Mouse (Mus musculus): ENCODE measurements around the gene Btbd17. TPM values are rescaled to one million over a fixed set of nuclear protein-coding genes. Genes with fewer than 3 reads are reported as not detected.

Btbd17 gene
- polyA plus RNA-seq, 1 experiment from 2014 or later, result 19.4 TPM

- WGBS, result 15% methylated on average over 30 of the region's 30 CpGs
- Histone ChIP-seq H3K9ac (replicated peaks; ENCODE audit: low read depth, low read length) (peak overlapping the region; percentile 42), H3K4me2 (ENCODE audit: low read length) (peak overlapping the region; percentile 43), H3K4me1 (replicated peaks; ENCODE audit: control insufficient read depth, insufficient read depth, low read length) (peaks cover 39% of the 10 kb centered on the region), H3K27me3 (replicated peaks; ENCODE audit: control insufficient read depth, insufficient read depth, low read length) (peaks cover 13% of the 10 kb centered on the region; the same call in 1 of the 2 replicates), H3K27ac (ENCODE audit: low read length) (no peak overlapping the region), H3K9me3 (ENCODE audit: control insufficient read depth, low read length) (no peaks in the 10 kb centered on the region), H3K4me3 (replicated peaks; ENCODE audit: low read length) (peak overlapping the region; percentile 16), H3K36me3 (ENCODE audit: control insufficient read depth, insufficient read depth) (no peaks in the 10 kb centered on the region)
- peak; percentile 48 for ATAC-seq
These were observed 6.6 kb downstream of the Btbd17 start for GRCm38 (mm10) chr11:114789061-114789714.

GRCm38 (mm10) chr11:114787611-114788010 is 8.1 kb downstream of the Btbd17 start:
- no peak overlapping the region for H3K9ac ChIP-seq (replicated peaks; ENCODE audit: low read depth, low read length)
- H3K9me3 ChIP-seq (ENCODE audit: control insufficient read depth, low read length), result no peaks in the 10 kb centered on the region
- no peak overlapping the region for H3K4me2 ChIP-seq (ENCODE audit: low read length)
- no peaks in the 10 kb centered on the region for H3K36me3 ChIP-seq (ENCODE audit: control insufficient read depth, insufficient read depth)
- ATAC-seq, result no peak
- 77% methylated on average over 3 of the region's 3 CpGs for WGBS
- no peak overlapping the region for H3K4me3 ChIP-seq (replicated peaks; ENCODE audit: low read length)
- H3K27me3 ChIP-seq (replicated peaks; ENCODE audit: control insufficient read depth, insufficient read depth, low read length), result peaks cover 13% of the 10 kb centered on the region; the same call in 1 of the 2 replicates
- no peak overlapping the region for H3K27ac ChIP-seq (ENCODE audit: low read length)
- H3K4me1 ChIP-seq (replicated peaks; ENCODE audit: control insufficient read depth, insufficient read depth, low read length), result peaks cover 25% of the 10 kb centered on the region

- H3K4me2 ChIP-seq (ENCODE audit: low read length), result peak overlapping the region; percentile 64
- peak; percentile 86 for ATAC-seq
- peak overlapping the region; percentile 57 for H3K9ac ChIP-seq (replicated peaks; ENCODE audit: low read depth, low read length)
- 1% methylated on average over 43 of the region's 43 CpGs for WGBS
- peaks cover 13% of the 10 kb centered on the region; the same call in 1 of the 2 replicates for H3K27me3 ChIP-seq (replicated peaks; ENCODE audit: control insufficient read depth, insufficient read depth, low read length)
- H3K4me3 ChIP-seq (replicated peaks; ENCODE audit: low read length), result peak overlapping the region; percentile 39
- H3K27ac ChIP-seq (ENCODE audit: low read length), result no peak overlapping the region
- no peaks in the 10 kb centered on the region for H3K9me3 ChIP-seq (ENCODE audit: control insufficient read depth, low read length)
- peaks cover 15% of the 10 kb centered on the region for H3K4me1 ChIP-seq (replicated peaks; ENCODE audit: control insufficient read depth, insufficient read depth, low read length)
- H3K36me3 ChIP-seq (ENCODE audit: control insufficient read depth, insufficient read depth), result no peaks in the 10 kb centered on the region
These were observed 9.4 kb downstream of the Btbd17 start for GRCm38 (mm10) chr11:114786326-114786725.

DNA sequence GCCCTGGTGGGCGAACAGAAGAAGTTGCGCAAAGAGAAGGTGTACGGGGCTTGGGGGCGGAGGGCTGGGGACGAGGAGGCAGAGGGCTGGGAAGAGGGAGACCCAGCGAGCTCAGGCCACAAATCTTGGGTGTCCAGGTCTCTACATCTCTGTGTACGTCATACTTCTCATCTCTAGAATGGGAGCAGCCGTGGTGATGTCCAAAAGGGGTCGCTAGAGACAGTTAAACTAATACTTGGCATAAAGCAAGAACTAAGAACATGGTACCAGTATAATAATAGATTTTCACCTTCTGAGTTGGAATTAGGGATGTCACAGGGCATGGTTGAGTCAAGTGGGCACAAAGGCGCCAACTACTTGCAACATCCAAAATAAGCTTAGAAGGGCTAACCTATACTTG is 9.9 kb downstream of the Btbd17 start:
- H3K9me3 ChIP-seq (ENCODE audit: control insufficient read depth, low read length), result no peaks in the 10 kb centered on the region
- 55% methylated on average over 10 of the region's 10 CpGs for WGBS
- no peak overlapping the region for H3K27ac ChIP-seq (ENCODE audit: low read length)
- peaks cover 13% of the 10 kb centered on the region; the same call in 1 of the 2 replicates for H3K27me3 ChIP-seq (replicated peaks; ENCODE audit: control insufficient read depth, insufficient read depth, low read length)
- H3K4me1 ChIP-seq (replicated peaks; ENCODE audit: control insufficient read depth, insufficient read depth, low read length), result peaks cover 11% of the 10 kb centered on the region; the same call in 1 of the 2 replicates
- H3K36me3 ChIP-seq (ENCODE audit: control insufficient read depth, insufficient read depth), result no peaks in the 10 kb centered on the region
- peak overlapping the region; percentile 64 for H3K4me2 ChIP-seq (ENCODE audit: low read length)
- ATAC-seq, result 0 out of 2 replicates have a peak, but pooled peaks have one; percentile 4
- H3K9ac ChIP-seq (replicated peaks; ENCODE audit: low read depth, low read length), result peak overlapping the region; percentile 57
- peak overlapping the region; percentile 39 for H3K4me3 ChIP-seq (replicated peaks; ENCODE audit: low read length)

- no peak for ATAC-seq
- no peaks in the 10 kb centered on the region; the same call in 1 of the 2 replicates for H3K27me3 ChIP-seq (replicated peaks; ENCODE audit: control insufficient read depth, insufficient read depth, low read length)
- H3K4me2 ChIP-seq (ENCODE audit: low read length), result no peak overlapping the region
These were observed 15.7 kb downstream of the Btbd17 start for GRCm38 (mm10) chr11:114780076-114780475.

DNA sequence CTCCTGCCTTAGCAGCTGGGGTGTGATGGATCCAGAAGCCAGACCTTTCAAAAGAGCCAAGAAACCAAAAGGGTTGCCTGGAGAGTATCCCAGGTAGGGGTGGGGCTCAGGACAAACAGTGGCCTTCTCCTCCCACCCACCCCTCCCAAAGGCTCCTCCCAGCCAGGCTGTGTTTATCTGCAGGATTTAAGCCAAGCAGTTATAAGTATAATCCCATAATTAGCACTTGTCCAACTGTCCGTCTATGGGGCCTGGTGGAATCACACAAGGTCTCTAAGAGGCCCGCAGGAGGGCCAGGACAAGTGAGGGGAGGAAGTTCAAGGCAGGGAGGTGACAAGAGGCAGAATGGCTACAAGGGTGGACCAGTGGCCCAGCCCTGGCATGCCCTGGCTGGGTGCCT is 23.8 kb downstream of the Btbd17 start:
- no peak overlapping the region for H3K27ac ChIP-seq (ENCODE audit: low read length)
- no peak overlapping the region for H3K9ac ChIP-seq (replicated peaks; ENCODE audit: low read depth, low read length)
- H3K9me3 ChIP-seq (ENCODE audit: control insufficient read depth, low read length), result no peaks in the 10 kb centered on the region
- WGBS, result 68% methylated on average over 2 of the region's 2 CpGs
- H3K27me3 ChIP-seq (replicated peaks; ENCODE audit: control insufficient read depth, insufficient read depth, low read length), result no peaks in the 10 kb centered on the region
- no peaks in the 10 kb centered on the region for H3K36me3 ChIP-seq (ENCODE audit: control insufficient read depth, insufficient read depth)
- H3K4me1 ChIP-seq (replicated peaks; ENCODE audit: control insufficient read depth, insufficient read depth, low read length), result 0 out of 2 replicates have a peak, but pooled peaks cover 5% of the 10 kb centered on the region
- ATAC-seq, result no peak
- H3K4me3 ChIP-seq (replicated peaks; ENCODE audit: low read length), result no peak overlapping the region
- H3K4me2 ChIP-seq (ENCODE audit: low read length), result no peak overlapping the region

More at GRCm38 (mm10) chr11:114780076-114780475, 15.7 kb downstream of the Btbd17 start:
- Histone ChIP-seq H3K9ac (replicated peaks; ENCODE audit: low read depth, low read length) (no peak overlapping the region), H3K4me1 (replicated peaks; ENCODE audit: control insufficient read depth, insufficient read depth, low read length) (0 out of 2 replicates have a peak, but pooled peaks cover 2% of the 10 kb centered on the region), H3K27ac (ENCODE audit: low read length) (no peak overlapping the region), H3K9me3 (ENCODE audit: control insufficient read depth, low read length) (no peaks in the 10 kb centered on the region), H3K36me3 (ENCODE audit: control insufficient read depth, insufficient read depth) (no peaks in the 10 kb centered on the region), H3K4me3 (replicated peaks; ENCODE audit: low read length) (no peak overlapping the region)
- 48% methylated on average over 9 of the region's 9 CpGs for WGBS

GRCm38 (mm10) chr11:114769911-114770310 is 25.8 kb downstream of the Btbd17 start:
- H3K9me3 ChIP-seq (ENCODE audit: control insufficient read depth, low read length), result no peaks in the 10 kb centered on the region
- no peak overlapping the region for H3K9ac ChIP-seq (replicated peaks; ENCODE audit: low read depth, low read length)
- H3K4me2 ChIP-seq (ENCODE audit: low read length), result no peak overlapping the region
- WGBS, result 24% methylated on average over 6 of the region's 6 CpGs
- no peaks in the 10 kb centered on the region for H3K36me3 ChIP-seq (ENCODE audit: control insufficient read depth, insufficient read depth)
- H3K27ac ChIP-seq (ENCODE audit: low read length), result no peak overlapping the region
- H3K27me3 ChIP-seq (replicated peaks; ENCODE audit: control insufficient read depth, insufficient read depth, low read length), result peaks cover 4% of the 10 kb centered on the region; the same call in 1 of the 2 replicates
- H3K4me3 ChIP-seq (replicated peaks; ENCODE audit: low read length), result no peak overlapping the region
- ATAC-seq, result no peak
- peaks cover 12% of the 10 kb centered on the region for H3K4me1 ChIP-seq (replicated peaks; ENCODE audit: control insufficient read depth, insufficient read depth, low read length)

GRCm38 (mm10) chr11:114764820-114765818 is 30.6 kb downstream of the Btbd17 start, which contains the start of gene Kif19a:
Gene Kif19a, plus strand, starts transcription at chr11:114765388.
- peak; percentile 43; the same call in 1 of the 2 replicates for ATAC-seq
- peaks cover 12% of the 10 kb centered on the region for H3K4me1 ChIP-seq (replicated peaks; ENCODE audit: control insufficient read depth, insufficient read depth, low read length)
- no peaks in the 10 kb centered on the region for H3K36me3 ChIP-seq (ENCODE audit: control insufficient read depth, insufficient read depth)
- H3K9ac ChIP-seq (replicated peaks; ENCODE audit: low read depth, low read length), result peak within 1 kb of the TSS; percentile 50
- no peak within 1 kb of the TSS for H3K27ac ChIP-seq (ENCODE audit: low read length)
- no peaks in the 10 kb centered on the region for H3K9me3 ChIP-seq (ENCODE audit: control insufficient read depth, low read length)
- 2% methylated on average over 51 of the region's 51 CpGs for WGBS
- peak within 1 kb of the TSS; percentile 48 for H3K4me3 ChIP-seq (replicated peaks; ENCODE audit: low read length)
- peaks cover 8% of the 10 kb centered on the region; the same call in 1 of the 2 replicates for H3K27me3 ChIP-seq (replicated peaks; ENCODE audit: control insufficient read depth, insufficient read depth, low read length)
- H3K4me2 ChIP-seq (ENCODE audit: low read length), result peak within 1 kb of the TSS; percentile 81

Data from forebrain, embryonic 16.5 days (tissue).